Mouse (Mus musculus) layer of hippocampus, postnatal 10 days (tissue): Measurements from ENCODE around the gene Rundc3b. TPM values are rescaled to one million over a fixed set of nuclear protein-coding genes. Genes with fewer than 3 reads are reported as not detected.

Experiments
- DNase-seq, 2 experiments: peaks; one replicate each; pipeline ENCODE4 v3.0.0; 2021; ENCODE audit warnings: low spot score in 2 of 2
- total RNA-seq, 2 experiments: library from RNA; stranded (reverse); gene quantifications; 2 replicates each; pipeline ENCODE4 v1.2.3; 2021

Rundc3b gene
- total RNA-seq, 2 experiments from 2014 or later, result 39.8 to 43.0 TPM

DNA sequence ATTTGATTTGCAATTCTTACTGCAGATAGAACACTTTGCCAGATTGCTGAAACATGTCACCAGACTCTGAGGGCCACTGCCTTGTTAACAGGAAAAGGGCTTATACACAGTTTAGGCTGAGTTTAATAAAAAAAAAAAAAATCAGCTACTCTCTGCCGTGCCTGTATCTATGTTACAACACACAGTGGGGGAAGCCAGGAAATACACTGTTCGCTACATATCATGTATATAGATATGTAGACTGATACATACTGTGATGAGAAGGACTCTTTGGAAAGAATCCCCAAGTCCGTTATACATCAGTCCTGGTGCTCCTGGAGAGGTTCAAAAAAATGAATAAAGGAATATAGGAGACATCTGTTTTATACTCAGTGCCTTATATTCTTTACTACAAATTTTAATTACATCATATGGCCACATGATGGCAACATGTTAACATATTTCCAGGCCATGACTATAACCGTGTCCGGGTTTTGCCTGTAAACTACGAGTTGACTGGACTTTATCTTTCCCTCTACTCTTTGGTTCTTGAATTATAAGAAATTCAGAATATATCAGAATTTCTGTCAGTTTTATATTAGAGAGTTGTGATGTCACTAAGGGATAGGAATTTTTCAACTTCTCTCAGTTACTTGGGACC lies 133.2 kb downstream of the Rundc3b start:
- no peak for DNase-seq

DNA sequence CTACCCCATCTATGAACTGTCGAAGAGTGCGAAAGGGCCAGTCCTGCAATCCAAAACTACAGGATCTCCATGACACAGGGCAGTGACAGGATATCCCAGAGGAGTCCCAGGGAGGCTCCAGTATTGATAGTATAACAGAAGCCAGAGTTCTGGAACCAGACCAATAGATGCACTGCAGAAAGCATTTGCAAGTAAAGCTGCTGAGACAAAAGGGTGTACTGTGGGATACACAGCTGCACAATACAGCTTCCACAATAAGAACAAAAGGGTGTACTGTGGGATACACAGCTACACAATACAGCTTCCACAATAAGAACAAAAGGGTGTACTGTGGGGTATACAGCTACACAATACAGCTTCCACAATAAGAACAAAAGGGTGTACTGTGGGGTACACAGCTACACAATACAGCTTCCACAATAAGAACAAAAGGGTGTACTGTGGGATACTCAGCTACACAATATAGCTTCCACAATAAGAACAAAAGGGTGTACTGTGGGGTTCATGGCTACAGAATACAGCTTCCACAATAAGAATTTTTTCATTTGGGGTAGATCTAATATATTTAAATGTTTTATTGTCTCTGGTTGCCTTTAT lies 134.0 kb downstream of the Rundc3b start:
- DNase-seq, result no peak

DNA sequence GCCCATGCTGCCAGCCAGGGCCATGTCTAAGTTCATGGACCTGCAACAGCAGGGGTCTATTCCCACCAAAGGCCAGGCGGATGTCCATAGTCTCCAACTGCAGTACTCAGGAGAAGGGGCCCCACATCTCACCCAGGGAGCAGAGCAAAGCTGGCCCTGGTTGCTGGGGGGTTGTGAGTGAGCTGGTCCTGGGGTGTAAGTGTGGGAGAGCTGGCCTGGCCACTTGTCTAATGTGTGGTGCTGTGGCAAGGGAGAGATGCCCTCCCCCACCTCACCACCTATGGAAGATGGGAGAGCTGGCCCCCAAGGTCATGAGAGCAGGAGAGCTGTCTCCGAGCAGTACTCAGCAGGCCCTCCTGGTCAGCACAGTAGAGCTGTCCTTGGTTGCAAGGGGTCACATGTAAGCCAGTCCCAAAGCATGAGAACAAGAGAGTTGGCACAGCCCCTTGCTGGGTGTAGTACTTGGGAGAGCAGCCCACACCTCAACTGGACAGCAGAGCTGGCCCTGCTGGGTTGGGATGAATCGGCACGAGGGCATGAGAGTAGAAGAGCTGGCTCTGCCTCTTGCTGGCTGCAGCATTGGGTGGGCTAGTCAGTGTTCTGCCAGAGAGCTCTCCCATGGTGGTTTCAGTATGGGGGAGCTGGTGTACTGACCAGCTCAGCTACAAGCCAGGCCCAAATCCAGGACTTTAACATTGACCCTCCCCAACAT lies 134.6 kb downstream of the Rundc3b start:
- no peak for DNase-seq

DNA sequence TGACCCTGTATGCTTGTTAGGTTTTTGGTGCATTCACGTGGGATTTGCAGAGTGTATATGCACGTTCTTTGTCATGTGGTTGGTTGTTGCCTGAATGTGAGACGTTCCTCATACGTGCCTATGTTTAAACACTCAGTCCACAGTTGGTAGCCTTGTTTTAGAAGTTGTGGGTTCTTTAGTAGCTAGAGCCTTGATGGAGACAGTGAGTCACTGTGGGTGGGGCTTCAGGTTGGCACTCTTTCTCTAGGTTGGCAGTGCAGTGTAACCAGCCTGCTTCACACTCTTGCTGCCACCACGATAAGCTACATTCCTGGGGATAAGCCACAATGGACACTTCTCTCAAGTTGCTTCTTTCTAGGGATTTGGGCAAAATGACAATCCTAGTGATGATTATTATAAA lies 166.2 kb downstream of the Rundc3b start:
- no peak for DNase-seq

DNA sequence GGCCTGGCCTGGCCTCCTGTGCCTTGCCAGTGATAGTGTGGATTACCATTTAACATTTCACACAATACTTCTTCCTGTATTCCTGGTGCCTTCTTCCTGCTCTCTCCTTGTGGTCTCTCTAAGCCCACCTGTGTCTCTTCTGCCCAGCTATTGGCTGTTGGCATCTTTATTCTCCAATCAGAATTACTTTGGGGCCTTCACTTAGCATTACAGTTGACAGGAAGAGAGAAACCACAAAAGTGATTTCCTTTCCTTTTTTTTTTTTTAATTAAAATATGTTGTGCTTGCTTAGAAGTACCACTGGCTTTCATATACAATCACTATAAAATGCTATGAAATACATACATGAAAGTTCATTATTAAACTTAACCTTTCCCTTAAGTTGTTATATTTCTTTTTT lies 167.2 kb downstream of the Rundc3b start:
- DNase-seq, result no peak

Other genes starting within 250 kb of the Rundc3b start
- 1 to 10 TPM; 5.7 to 6.0 TPM for gene Dbf4, start 200.2 kb downstream of the Rundc3b start, total RNA-seq
- 10 to 100 TPM; 10.2 to 11.2 TPM for gene Slc25a40, start 200.1 kb downstream of the Rundc3b start, total RNA-seq
- 10 to 100 TPM; 12.0 to 12.4 TPM for gene Abcb1a, start 37.1 kb upstream of the Rundc3b start, total RNA-seq
- 1 to 10 TPM; 3.9 to 5.2 TPM for gene Abcb1b, start 175.2 kb upstream of the Rundc3b start, total RNA-seq